Mouse (Mus musculus): Measurements from ENCODE around the gene Gpr176.
"Not testable (repeated sequence)": the region's sequence is repeated elsewhere in the genome, so short reads cannot be mapped to it uniquely, and the experiment has no call there.

The Gpr176 gene

DNA sequence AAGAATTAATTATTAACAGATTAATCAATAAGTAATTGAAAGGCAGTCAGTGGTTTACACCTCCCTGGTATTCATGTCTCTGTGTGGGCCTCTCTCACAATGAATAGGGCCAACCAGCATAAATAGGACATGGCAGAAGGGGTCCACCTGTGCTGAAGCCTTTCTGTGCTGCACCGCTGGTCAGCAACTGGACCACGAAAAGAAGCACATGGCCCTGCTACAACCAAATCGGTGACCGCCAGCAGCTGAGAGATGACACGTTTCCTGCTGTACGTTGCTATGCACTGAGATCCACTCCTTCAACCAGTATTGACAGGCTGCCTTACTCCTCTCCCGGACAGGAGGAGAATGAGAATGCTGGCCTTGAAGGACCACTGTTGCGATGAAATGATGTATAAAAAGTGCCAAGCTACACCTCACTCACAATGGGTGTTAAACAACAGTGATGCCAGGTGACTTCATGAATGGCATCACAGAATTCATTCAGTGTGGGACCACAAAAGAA lies 72.1 kb downstream of the Gpr176 start:
- DNase-seq (ENCODE audit: low spot score) = no peak

- no peak for DNase-seq (ENCODE audit: low spot score)
Measured at GRCm38 (mm10) chr2:118299981-118300380, 73.2 kb downstream of the Gpr176 start.

- DNase-seq (ENCODE audit: low spot score) = no peak
Measured at GRCm38 (mm10) chr2:118298601-118299000, 74.6 kb downstream of the Gpr176 start.

DNA sequence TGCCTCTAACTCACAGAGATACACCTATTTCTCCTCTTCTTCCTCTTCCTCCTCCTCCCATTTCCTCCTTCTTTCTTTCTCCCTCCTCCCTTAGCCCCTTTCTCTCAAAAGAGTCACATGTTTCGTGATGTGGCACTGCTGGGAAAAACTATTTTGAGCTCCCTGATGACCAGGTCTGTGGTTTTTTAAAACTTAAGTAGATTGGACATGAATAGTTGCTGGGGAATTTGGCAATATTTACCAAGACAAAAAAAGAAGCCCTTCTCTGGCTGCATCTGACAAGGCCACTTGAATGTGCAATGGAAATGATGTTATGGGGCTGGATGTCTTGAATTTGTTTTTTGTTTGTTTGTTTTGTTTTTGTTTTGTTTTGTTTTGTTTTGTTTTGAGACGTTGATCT lies 75.3 kb downstream of the Gpr176 start:
- no peak for DNase-seq (ENCODE audit: low spot score)

- DNase-seq (ENCODE audit: low spot score) = no peak
Measured at GRCm38 (mm10) chr2:118295505-118295904, 77.7 kb downstream of the Gpr176 start.

DNA sequence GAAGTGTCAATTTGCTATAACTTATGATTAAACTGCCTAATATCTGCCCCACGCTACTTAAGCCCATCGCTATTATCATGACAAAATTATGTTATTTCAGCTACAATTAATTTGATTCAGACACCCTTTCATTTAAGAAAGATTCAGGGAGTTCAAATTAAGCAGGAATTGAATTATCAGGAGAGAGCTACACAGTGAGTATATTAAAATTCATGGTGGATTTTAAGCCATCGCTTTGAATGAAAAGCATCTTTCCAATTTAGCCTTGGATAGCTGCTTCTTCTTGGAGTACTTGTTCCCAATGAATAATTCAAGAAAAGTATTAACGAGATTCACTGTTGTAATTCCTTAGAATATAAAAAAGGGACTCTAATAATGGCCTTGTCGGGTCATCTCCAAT lies 79.6 kb downstream of the Gpr176 start:
- DNase-seq (ENCODE audit: low spot score) = no peak

- not testable (repeated sequence) for DNase-seq (ENCODE audit: low spot score)
Measured at GRCm38 (mm10) chr2:118289066-118289460, 84.2 kb downstream of the Gpr176 start.

DNA sequence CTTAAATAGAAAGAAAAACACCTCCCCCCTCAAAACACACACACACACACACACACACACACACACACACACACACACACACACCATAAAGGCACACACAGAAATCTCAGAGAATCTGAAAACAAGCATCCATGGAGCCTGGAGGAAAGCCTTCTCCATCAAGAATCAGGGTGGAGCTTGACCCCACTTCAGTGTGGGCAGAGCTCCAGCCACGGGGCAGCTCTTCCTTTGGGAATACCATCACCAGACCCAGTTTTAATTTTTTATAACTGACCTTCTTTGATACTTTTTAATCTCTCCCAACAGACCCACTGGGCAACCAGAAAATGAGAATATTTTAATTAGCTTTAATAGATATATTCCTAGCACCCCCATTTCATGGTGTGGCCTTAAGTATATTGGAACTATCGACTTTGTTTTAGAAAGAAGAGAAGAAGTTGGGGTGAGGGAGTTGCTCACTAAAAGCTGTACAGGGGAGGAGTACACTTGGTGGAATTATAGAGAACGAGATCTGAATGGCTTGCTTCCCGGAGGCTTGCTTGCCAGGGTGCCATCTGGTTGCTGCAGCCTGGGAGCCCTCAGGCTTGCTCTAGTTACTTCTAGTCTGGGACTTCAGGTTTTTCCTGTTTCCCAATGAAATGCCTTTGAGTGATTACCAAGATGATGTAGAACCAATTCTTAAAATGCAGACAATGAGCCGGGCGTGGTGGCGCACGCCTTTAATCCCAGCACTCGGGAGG lies 84.7 kb downstream of the Gpr176 start:
- no peak for DNase-seq (ENCODE audit: low spot score)

DNA sequence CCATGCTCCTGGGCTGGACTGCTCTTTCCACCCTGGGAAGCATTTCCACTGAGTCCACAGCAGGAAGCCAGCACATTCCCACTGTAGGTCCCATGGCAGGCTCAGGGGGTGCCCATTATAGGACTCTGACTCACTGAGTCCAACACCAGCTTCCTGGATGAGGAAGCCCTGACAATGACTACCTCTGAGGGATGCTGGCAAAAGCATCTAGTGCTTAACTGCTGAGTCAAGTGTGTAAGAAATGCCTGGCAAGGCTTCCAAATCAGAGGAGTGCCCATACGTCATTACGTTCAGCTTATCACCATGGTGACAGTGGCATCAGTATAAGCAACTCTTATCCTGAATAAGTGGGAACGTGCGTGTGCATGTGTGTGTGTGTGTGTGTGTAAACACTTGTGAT lies 85.5 kb downstream of the Gpr176 start:
- no peak for DNase-seq (ENCODE audit: low spot score)

GRCm38 (mm10) chr2:118282467-118282866 lies 90.8 kb downstream of the Gpr176 start:
- DNase-seq (ENCODE audit: low spot score) = no peak

GRCm38 (mm10) chr2:118278249-118278648 lies 95.0 kb downstream of the Gpr176 start:
- no peak for DNase-seq (ENCODE audit: low spot score)

DNA sequence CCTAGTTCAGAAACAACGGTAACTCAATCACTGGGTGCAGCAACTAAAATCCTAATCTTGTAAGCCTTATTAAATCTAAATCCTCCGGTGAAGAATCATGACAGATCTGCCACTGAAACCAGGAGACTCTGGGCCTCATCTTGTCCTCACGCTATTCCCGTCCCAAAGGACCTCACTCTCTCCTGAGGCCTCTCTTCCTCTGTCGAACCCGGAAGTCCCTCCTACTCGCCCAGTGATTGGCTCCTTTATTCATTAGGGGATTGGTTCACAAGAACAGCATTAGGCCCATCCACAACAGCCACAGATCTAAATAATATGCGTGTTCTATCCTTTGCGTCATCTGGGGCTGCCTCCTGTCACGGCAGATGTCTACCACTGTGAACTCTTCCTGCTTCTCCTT lies 101.6 kb downstream of the Gpr176 start:
- no peak for DNase-seq (ENCODE audit: low spot score)

GRCm38 (mm10) chr2:118270213-118270612 lies 103.0 kb downstream of the Gpr176 start:
- no peak for DNase-seq (ENCODE audit: low spot score)

DNA sequence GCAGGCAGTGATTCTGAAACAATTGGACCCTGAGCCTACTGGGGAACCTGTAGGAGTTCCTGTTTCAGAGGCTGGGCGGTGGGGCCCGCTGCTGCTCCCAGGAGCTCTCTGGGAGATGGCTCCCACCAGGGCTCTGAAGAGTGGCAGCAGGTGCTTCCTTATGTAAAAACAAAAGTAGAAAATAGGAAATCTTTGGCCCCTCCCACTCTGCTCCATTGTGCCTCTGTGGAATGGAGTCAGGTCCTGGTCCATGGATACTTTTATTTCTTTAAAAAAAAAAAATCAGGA lies 109.4 kb downstream of the Gpr176 start:
- no peak for DNase-seq (ENCODE audit: low spot score)

DNA sequence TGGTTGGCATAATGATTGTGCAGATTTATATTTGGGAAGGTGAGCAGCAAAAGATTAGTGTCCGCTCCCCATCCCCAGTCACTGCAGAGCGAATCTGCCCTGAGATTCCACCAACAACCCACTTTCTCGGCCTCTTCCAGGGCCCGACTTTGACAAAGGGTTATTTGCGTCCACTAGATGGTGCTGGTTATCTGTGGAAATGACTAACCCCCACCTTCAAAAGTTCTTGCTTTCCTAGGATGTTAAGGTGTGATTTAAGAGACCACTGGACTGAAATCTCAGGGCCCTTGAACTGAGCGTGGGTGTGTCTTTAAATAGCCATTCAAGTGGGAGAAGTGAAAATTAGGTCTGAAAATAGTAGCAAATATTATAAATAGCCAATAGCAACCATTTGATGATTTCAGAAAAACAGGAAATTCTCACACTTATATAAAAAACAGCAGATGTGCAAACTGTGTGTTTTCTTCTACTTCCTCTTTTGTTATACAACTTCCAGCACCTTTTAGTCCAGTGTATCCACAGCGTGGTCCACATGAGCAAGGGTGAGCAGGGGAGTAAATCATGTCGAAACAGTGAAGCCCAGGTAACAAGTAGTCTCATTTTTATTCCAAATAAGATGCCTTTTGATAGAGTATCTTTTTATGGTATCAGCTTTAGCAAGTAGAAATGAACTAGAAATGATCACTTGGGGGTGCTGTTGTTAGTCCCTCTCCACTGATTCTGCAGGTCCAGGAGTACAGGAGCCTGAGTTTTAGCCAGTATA lies 109.9 kb downstream of the Gpr176 start:
- DNase-seq (ENCODE audit: low spot score) = peak; percentile 9

DNA sequence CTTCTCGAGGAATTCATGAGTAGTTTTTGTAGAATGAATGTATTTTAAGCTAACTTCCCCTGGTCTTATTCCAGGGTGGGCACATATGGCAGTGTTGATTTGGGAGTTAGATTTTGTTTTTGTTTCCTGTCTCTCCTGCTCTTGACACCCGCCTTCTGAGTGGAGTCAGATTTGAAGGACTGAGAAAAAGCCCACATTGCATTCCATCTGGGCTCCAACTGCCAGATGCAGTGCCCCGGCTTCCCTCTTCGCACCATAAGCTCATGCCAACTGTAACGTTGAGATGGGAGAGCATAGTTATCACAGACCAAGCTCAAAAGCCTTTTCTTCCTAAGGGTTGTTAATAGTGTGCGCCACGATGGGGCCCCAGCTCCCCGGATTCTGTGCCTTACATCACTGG lies 110.5 kb downstream of the Gpr176 start:
- no peak for DNase-seq (ENCODE audit: low spot score)

- DNase-seq (ENCODE audit: low spot score) = no peak
Measured at GRCm38 (mm10) chr2:118259746-118260145, 113.5 kb downstream of the Gpr176 start.

- no peak for DNase-seq (ENCODE audit: low spot score)
Measured at GRCm38 (mm10) chr2:118257094-118257493, 116.1 kb downstream of the Gpr176 start.

DNA sequence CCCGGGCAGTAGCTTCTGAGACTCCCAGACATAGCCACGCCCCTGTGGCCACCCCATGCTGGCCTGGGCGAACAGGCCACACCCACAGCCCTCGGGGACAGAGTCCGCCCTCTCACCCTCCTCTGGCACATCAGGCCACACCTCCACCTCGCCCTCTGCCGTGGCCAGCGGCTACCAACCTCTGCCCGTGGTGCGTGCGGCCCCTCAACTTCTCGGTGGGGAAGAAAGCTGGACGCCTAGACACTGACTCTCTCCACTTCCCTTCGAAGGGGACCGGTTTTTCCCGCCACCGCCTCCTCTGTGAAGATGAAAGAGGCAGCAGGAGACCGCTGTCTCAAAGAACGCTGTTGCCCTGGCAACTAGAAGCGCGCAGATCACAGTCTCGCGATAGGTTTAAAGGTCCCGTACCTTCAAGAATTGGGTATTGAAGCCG lies 116.6 kb downstream of the Gpr176 start, which contains the start of gene Fsip1:
Fsip1 (minus strand) TSS at position 346 of the 433 bp plus-strand sequence.
- DNase-seq (ENCODE audit: low spot score) = peak; percentile 83

GRCm38 (mm10) chr2:118254516-118254915 lies 118.7 kb downstream of the Gpr176 start:
- DNase-seq (ENCODE audit: low spot score) = no peak

- DNase-seq (ENCODE audit: low spot score) = no peak
Measured at GRCm38 (mm10) chr2:118248966-118249365, 124.3 kb downstream of the Gpr176 start.

- DNase-seq (ENCODE audit: low spot score) = no peak
Measured at GRCm38 (mm10) chr2:118248016-118248415, 125.2 kb downstream of the Gpr176 start.

GRCm38 (mm10) chr2:118245914-118246313 lies 127.3 kb downstream of the Gpr176 start:
- peak; percentile 54 for DNase-seq (ENCODE audit: low spot score)

Data from ovary, postnatal 36 days (tissue).